Mouse (Mus musculus) hindbrain, postnatal 0 days (tissue): ENCODE results near the gene Itsn2. TPM values are rescaled to one million over a fixed set of nuclear protein-coding genes. Genes with fewer than 3 reads are reported as not detected.

Experiments
- ATAC-seq: fragments of 200-750 bp; cut with Nextera tagmentation; 2 replicates; pipeline ENCODE4 v1.8.0; 2017; ENCODE audit warnings: mild to moderate bottlenecking, moderate TSS enrichment, moderate library complexity
- DNase-seq: peaks from one replicate; pipeline ENCODE4 v3.0.0-alpha.2; 2015; ENCODE audit warnings: low spot score
- H3K27ac ChIP-seq: fragments of 300-500 bp; sonication (generic); 2 replicates; pipeline ENCODE4 v1.5.1; 2014; ENCODE audit warnings: mild to moderate bottlenecking
- H3K27me3 ChIP-seq: fragments of 300-500 bp; sonication (generic); 2 replicates; pipeline ENCODE4 v1.6.1; 2014; ENCODE audit warnings: low read length, mixed read lengths; ENCODE audit not compliant: insufficient read depth
- H3K36me3 ChIP-seq: fragments of 300-500 bp; sonication (generic); 2 replicates; pipeline ENCODE4 v1.6.1; 2014; ENCODE audit warnings: low read length, mixed read lengths; ENCODE audit not compliant: insufficient read depth
- H3K4me1 ChIP-seq: fragments of 300-500 bp; sonication (generic); 2 replicates; pipeline ENCODE4 v1.6.1; 2014; ENCODE audit warnings: antibody characterized with exemption, low read length, mixed read lengths; ENCODE audit not compliant: insufficient read depth
- H3K4me2 ChIP-seq: fragments of 300-500 bp; sonication (generic); 2 replicates; pipeline ENCODE4 v1.6.1; 2014; ENCODE audit warnings: low read depth, mild to moderate bottlenecking, low read length, moderate library complexity, mixed read lengths
- H3K4me3 ChIP-seq: fragments of 300-500 bp; sonication (generic); 2 replicates; pipeline ENCODE4 v1.5.1; 2014; ENCODE audit warnings: low read length
- H3K9ac ChIP-seq: fragments of 300-500 bp; sonication (generic); replicated peaks from 2 replicates; pipeline ENCODE4 v1.6.1; 2014; ENCODE audit warnings: mild to moderate bottlenecking, low read length, moderate library complexity, mixed read lengths
- H3K9me3 ChIP-seq: fragments of 300-500 bp; sonication (generic); 2 replicates; pipeline ENCODE4 v1.6.1; 2016; ENCODE audit warnings: low read length, mixed read lengths
- CTCF ChIP-seq: IDR thresholded peaks from 2 replicates; pipeline ENCODE4 v1.5.1; 2016; ENCODE audit warnings: antibody characterized with exemption, control low read depth, low read depth
- WGBS: fragments of 180-500 bp; shearing (Covaris S2); extraction: QIAGEN DNeasy Blood & Tissue Kit; methylation state at CpG from one replicate; pipeline ENCODE4 v1.1.7; 2014; 5-methylcytosine and 5-hydroxymethylcytosine counted together
- polyA plus RNA-seq: library from polyadenylated mRNA; unstranded; fragments of >200 nt; fragmentation: Nextera tagmentation; extraction: Ambion mirVana; gene quantifications from 2 replicates; pipeline ENCODE4 v1.2.1, GENCODE M21; 2015
- total RNA-seq: library from RNA; depleted of rRNA; stranded (reverse); fragments of >200 nt; gene quantifications from 2 replicates; pipeline ENCODE4 v1.2.3, GENCODE M21; 2014

Itsn2 gene
- total and polyA plus RNA-seq, 2 experiments from 2014 or later, result 19.9 to 27.7 TPM

- no peak for DNase-seq
- Histone ChIP-seq H3K4me1 (no peaks in the 10 kb centered on the region), H3K4me3 (no peak overlapping the region), H3K36me3 (no peaks in the 10 kb centered on the region), H3K9ac (no peak overlapping the region), H3K9me3 (no peaks in the 10 kb centered on the region), H3K4me2 (no peak overlapping the region), H3K27ac (no peak overlapping the region), H3K27me3 (no peaks in the 10 kb centered on the region)
- WGBS, result 80% methylated on average over 5 of the region's 6 CpGs
- TF ChIP-seq CTCF, result no peak
- no peak for ATAC-seq
Observed at GRCm38 (mm10) chr12:4555451-4555850, 37.0 kb upstream of the Itsn2 start.

GRCm38 (mm10) chr12:4556891-4557290 is 35.5 kb upstream of the Itsn2 start:
- H3K27me3 ChIP-seq, result no peaks in the 10 kb centered on the region
- no peak for ATAC-seq
- 89% methylated on average over 9 of the region's 9 CpGs for WGBS
- H3K9ac ChIP-seq, result no peak overlapping the region
- TF ChIP-seq CTCF, result no peak
- H3K4me2 ChIP-seq, result no peak overlapping the region
- no peaks in the 10 kb centered on the region for H3K9me3 ChIP-seq
- no peaks in the 10 kb centered on the region for H3K36me3 ChIP-seq
- DNase-seq, result no peak
- no peak overlapping the region for H3K27ac ChIP-seq
- no peaks in the 10 kb centered on the region for H3K4me1 ChIP-seq
- no peak overlapping the region for H3K4me3 ChIP-seq

GRCm38 (mm10) chr12:4557436-4557835 is 35.0 kb upstream of the Itsn2 start:
- 82% methylated on average over 3 of the region's 3 CpGs for WGBS
- Histone ChIP-seq H3K27me3 (no peaks in the 10 kb centered on the region), H3K9ac (no peak overlapping the region), H3K9me3 (no peaks in the 10 kb centered on the region), H3K27ac (no peak overlapping the region), H3K4me2 (no peak overlapping the region), H3K4me3 (no peak overlapping the region), H3K4me1 (no peaks in the 10 kb centered on the region), H3K36me3 (no peaks in the 10 kb centered on the region)
- no peak for DNase-seq
- ATAC-seq, result no peak
- TF ChIP-seq CTCF, result no peak

DNA sequence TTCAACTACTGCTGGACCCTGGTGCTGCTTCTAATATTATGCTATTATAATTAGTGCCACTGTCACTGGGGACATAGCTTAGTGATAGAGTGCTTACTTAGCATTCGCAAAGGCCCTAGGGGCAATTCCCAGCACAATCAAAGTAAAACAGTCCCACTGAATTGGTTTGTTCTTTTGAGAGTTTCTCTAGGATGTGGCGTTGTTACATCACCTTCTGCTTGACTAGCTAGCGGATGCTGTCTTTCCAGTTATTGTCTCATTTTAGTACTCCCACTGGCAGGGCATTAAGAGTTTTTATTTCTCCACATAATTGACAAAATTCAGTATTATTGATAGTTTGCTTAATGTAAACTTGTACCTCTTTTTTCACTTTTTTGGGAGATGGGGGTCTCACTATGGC is 34.4 kb upstream of the Itsn2 start:
- DNase-seq, result no peak
- Histone ChIP-seq H3K4me3 (no peak overlapping the region), H3K36me3 (no peaks in the 10 kb centered on the region), H3K4me1 (no peaks in the 10 kb centered on the region), H3K27ac (no peak overlapping the region), H3K9ac (no peak overlapping the region), H3K27me3 (no peaks in the 10 kb centered on the region), H3K4me2 (no peak overlapping the region), H3K9me3 (no peaks in the 10 kb centered on the region)
- 72% methylated on average over 3 of the region's 3 CpGs for WGBS
- TF ChIP-seq CTCF, result no peak
- ATAC-seq, result no peak

DNA sequence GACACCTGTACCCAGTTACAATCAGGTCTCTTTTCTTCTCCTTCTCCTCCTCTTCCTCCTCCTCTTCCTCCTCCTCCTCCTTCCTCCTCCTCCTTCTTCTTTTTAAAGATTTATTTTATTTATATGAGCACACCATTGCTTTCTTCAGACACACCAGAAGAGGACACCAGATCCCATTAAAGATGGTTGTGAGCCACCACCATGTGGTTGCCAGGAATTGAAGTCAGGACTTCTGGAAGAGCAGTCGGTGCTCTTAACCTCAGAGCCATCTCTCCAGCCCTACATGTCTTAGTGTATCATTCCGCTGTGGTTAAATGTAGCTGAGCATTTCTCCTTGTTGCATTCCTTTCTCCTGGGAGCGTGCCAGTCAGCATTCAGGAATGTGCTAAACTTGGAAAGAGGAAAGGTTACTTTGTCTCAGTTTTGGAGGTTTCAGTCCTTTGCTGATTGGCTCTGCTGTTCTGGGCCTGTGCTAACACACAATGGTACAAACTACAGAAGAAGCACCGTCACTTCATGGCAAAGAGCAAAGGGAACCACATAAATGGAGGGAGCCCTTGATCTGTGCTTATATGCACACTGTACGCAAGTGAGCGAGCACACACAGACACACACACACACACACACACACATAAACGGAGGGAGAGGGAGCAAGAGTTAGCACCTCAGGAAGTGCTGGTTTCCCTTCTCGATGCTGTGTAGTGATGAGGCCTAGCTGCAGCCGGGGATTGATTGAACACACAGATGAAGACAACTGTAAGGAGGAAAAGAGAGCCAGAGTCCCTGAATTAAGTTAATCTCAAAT is 33.8 kb upstream of the Itsn2 start:
- 80% methylated on average over 9 of the region's 9 CpGs for WGBS
- no peaks in the 10 kb centered on the region for H3K9me3 ChIP-seq
- no peak for ATAC-seq

GRCm38 (mm10) chr12:4571864-4572263 is 20.6 kb upstream of the Itsn2 start:
- Histone ChIP-seq H3K27me3 (no peaks in the 10 kb centered on the region), H3K36me3 (no peaks in the 10 kb centered on the region), H3K27ac (no peak overlapping the region), H3K4me2 (no peak overlapping the region), H3K4me3 (no peak overlapping the region), H3K9me3 (no peaks in the 10 kb centered on the region), H3K9ac (no peak overlapping the region), H3K4me1 (no peaks in the 10 kb centered on the region)
- TF ChIP-seq CTCF, result peak; percentile 59
- peak; percentile 51 for DNase-seq
- no peak for ATAC-seq
- 39% methylated on average over 5 of the region's 5 CpGs for WGBS

More for the DNA sequence above, 33.8 kb upstream of the Itsn2 start:
- Histone ChIP-seq H3K4me1 (no peaks in the 10 kb centered on the region), H3K4me2 (no peak overlapping the region), H3K27me3 (no peaks in the 10 kb centered on the region), H3K9ac (no peak overlapping the region), H3K27ac (no peak overlapping the region), H3K36me3 (no peaks in the 10 kb centered on the region), H3K4me3 (no peak overlapping the region)
- no peak for DNase-seq
- no peak for TF ChIP-seq CTCF

DNA sequence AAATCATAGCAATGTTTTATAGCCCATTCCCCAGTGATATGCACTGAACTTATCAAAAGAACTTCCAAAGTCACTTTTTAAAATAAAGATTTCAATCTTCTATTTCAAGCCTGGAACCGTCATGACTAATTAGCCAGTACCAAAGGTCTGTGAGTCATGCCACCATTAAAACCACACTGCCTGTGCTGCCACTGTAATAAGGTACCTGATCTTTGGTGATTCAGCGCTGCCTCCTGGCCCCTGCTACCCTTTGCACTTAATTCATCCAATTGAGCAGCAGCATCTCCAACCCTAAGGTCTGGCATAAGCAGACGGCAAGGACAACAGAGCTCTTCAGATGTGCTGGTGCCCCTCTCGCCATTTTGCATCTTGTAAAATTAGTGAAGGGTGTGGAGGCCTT is 18.4 kb upstream of the Itsn2 start:
- TF ChIP-seq CTCF, result no peak
- no peak overlapping the region for H3K9ac ChIP-seq
- DNase-seq (no peak), ATAC-seq (no peak)
- no peak overlapping the region for H3K27ac ChIP-seq
- no peaks in the 10 kb centered on the region for H3K9me3 ChIP-seq
- H3K27me3 ChIP-seq, result no peaks in the 10 kb centered on the region
- H3K36me3 ChIP-seq, result no peaks in the 10 kb centered on the region
- no peaks in the 10 kb centered on the region for H3K4me1 ChIP-seq
- WGBS, result 87% methylated on average over 4 of the region's 4 CpGs
- H3K4me3 ChIP-seq, result no peak overlapping the region
- H3K4me2 ChIP-seq, result no peak overlapping the region
